Mouse (Mus musculus) heart, embryonic 10.5 days (tissue): ENCODE measurements around the gene Gm27021. TPM values are rescaled to one million over a fixed set of nuclear protein-coding genes. Genes with fewer than 3 reads are reported as not detected.
"Not testable (repeated sequence)": the region's sequence is repeated elsewhere in the genome, so short reads cannot be mapped to it uniquely, and the experiment has no call there.

Source experiments
- DNase-seq: peaks from one replicate; pipeline ENCODE4 v3.0.0-alpha.2; 2017; ENCODE audit warnings: low spot score
- H3K27ac ChIP-seq: fragments of 300-500 bp; sonication (generic); 2 replicates; pipeline ENCODE4 v1.5.1; 2016; ENCODE audit warnings: mild to moderate bottlenecking
- H3K27me3 ChIP-seq: fragments of 300-500 bp; sonication (generic); 2 replicates; pipeline ENCODE4 v1.6.1; 2016; ENCODE audit warnings: mild to moderate bottlenecking; ENCODE audit not compliant: poor library complexity, insufficient read depth, severe bottlenecking
- H3K36me3 ChIP-seq: fragments of 300-500 bp; sonication (generic); 2 replicates; pipeline ENCODE4 v1.6.1; 2016; ENCODE audit warnings: mild to moderate bottlenecking, moderate library complexity
- H3K4me1 ChIP-seq: fragments of 300-500 bp; sonication (generic); 2 replicates; pipeline ENCODE4 v1.6.1; 2016; ENCODE audit warnings: mild to moderate bottlenecking
- H3K4me3 ChIP-seq: fragments of 300-500 bp; sonication (generic); 2 replicates; pipeline ENCODE4 v1.5.1; 2016; ENCODE audit warnings: mild to moderate bottlenecking, moderate library complexity
- H3K9me3 ChIP-seq: fragments of 300-500 bp; sonication (generic); 2 replicates; pipeline ENCODE4 v1.6.1; 2016; ENCODE audit warnings: mild to moderate bottlenecking, moderate library complexity
- WGBS: fragments of 180-500 bp; shearing (Covaris S2); methylation state at CpG from one replicate; pipeline ENCODE4 v1.1.7; 2016; 5-methylcytosine and 5-hydroxymethylcytosine counted together
- polyA plus RNA-seq: library from polyadenylated mRNA; unstranded; fragments of >200 nt; fragmentation: Nextera tagmentation; extraction: Ambion mirVana; gene quantifications from 2 replicates; pipeline ENCODE4 v1.2.1, GENCODE M21; 2016

The Gm27021 gene
- polyA plus RNA-seq, 1 experiment from 2014 or later, result 1.9 TPM

GRCm38 (mm10) chr8:120683602-120684001 lies 15.7 kb upstream of the Gm27021 start:
- Histone ChIP-seq H3K4me1 (peaks cover 12% of the 10 kb centered on the region), H3K9me3 (no peaks in the 10 kb centered on the region), H3K4me3 (no peak overlapping the region), H3K27me3 (peaks cover 59% of the 10 kb centered on the region), H3K27ac (no peak overlapping the region), H3K36me3 (no peaks in the 10 kb centered on the region)
- peak; percentile 82 for DNase-seq
- 17% methylated on average over 10 of the region's 10 CpGs for WGBS

- Histone ChIP-seq H3K4me1 (peaks cover 13% of the 10 kb centered on the region), H3K36me3 (peaks cover 5% of the 10 kb centered on the region; the same call in 1 of the 2 replicates), H3K9me3 (no peaks in the 10 kb centered on the region), H3K27ac (no peak overlapping the region), H3K27me3 (peaks cover 37% of the 10 kb centered on the region), H3K4me3 (no peak overlapping the region)
- no peak for DNase-seq
- WGBS, result 78% methylated on average over 10 of the region's 10 CpGs
Measured at GRCm38 (mm10) chr8:120681113-120681512, 13.2 kb upstream of the Gm27021 start.

- DNase-seq, H3K9me3 ChIP-seq, H3K4me3 ChIP-seq, H3K36me3 ChIP-seq, H3K27ac ChIP-seq: not testable (repeated sequence)
- 54% methylated on average over 7 of the region's 7 CpGs for WGBS
- Histone ChIP-seq H3K27me3 (peaks cover 30% of the 10 kb centered on the region), H3K4me1 (peaks cover 12% of the 10 kb centered on the region)
Measured at GRCm38 (mm10) chr8:120680405-120680804, 12.5 kb upstream of the Gm27021 start.

GRCm38 (mm10) chr8:120679629-120680387 lies 11.9 kb upstream of the Gm27021 start:
- H3K4me1 ChIP-seq, result peaks cover 8% of the 10 kb centered on the region
- DNase-seq, result no peak
- H3K27ac ChIP-seq, result no peak overlapping the region
- no peak overlapping the region for H3K4me3 ChIP-seq
- H3K36me3 ChIP-seq, result peaks cover 12% of the 10 kb centered on the region; the same call in 1 of the 2 replicates
- no peaks in the 10 kb centered on the region for H3K9me3 ChIP-seq
- 32% methylated on average over 11 of the region's 11 CpGs for WGBS
- peaks cover 25% of the 10 kb centered on the region for H3K27me3 ChIP-seq

GRCm38 (mm10) chr8:120678447-120678846 lies 10.6 kb upstream of the Gm27021 start:
- peaks cover 19% of the 10 kb centered on the region for H3K27me3 ChIP-seq
- peak; percentile 90 for DNase-seq
- H3K36me3 ChIP-seq, result peaks cover 21% of the 10 kb centered on the region
- H3K27ac ChIP-seq, result no peak overlapping the region
- H3K4me1 ChIP-seq, result peaks cover 7% of the 10 kb centered on the region
- no peak overlapping the region for H3K4me3 ChIP-seq
- H3K9me3 ChIP-seq, result no peaks in the 10 kb centered on the region
- 12% methylated on average over 10 of the region's 10 CpGs for WGBS

GRCm38 (mm10) chr8:120675718-120676117 lies 7.8 kb upstream of the Gm27021 start:
- 74% methylated on average over 8 of the region's 8 CpGs for WGBS
- peaks cover 48% of the 10 kb centered on the region for H3K36me3 ChIP-seq

GRCm38 (mm10) chr8:120673298-120673697 lies 5.4 kb upstream of the Gm27021 start:
- peaks cover 8% of the 10 kb centered on the region for H3K4me1 ChIP-seq
- no peak overlapping the region for H3K27ac ChIP-seq
- H3K9me3 ChIP-seq, result no peaks in the 10 kb centered on the region
- H3K27me3 ChIP-seq, result no peaks in the 10 kb centered on the region
- WGBS, result 93% methylated on average over 7 of the region's 7 CpGs
- no peak overlapping the region for H3K4me3 ChIP-seq
- H3K36me3 ChIP-seq, result peaks cover 58% of the 10 kb centered on the region
- DNase-seq, result no peak

More at GRCm38 (mm10) chr8:120675718-120676117, 7.8 kb upstream of the Gm27021 start:
- no peak overlapping the region for H3K4me3 ChIP-seq
- no peak overlapping the region for H3K27ac ChIP-seq
- H3K27me3 ChIP-seq, result peaks cover 5% of the 10 kb centered on the region; the same call in 1 of the 2 replicates
- H3K4me1 ChIP-seq, result peaks cover 7% of the 10 kb centered on the region
- no peak for DNase-seq
- no peaks in the 10 kb centered on the region for H3K9me3 ChIP-seq

- 86% methylated on average over 16 of the region's 16 CpGs for WGBS
- no peak for DNase-seq
- no peaks in the 10 kb centered on the region for H3K27me3 ChIP-seq
- no peaks in the 10 kb centered on the region for H3K9me3 ChIP-seq
- H3K4me3 ChIP-seq, result no peak overlapping the region
- H3K4me1 ChIP-seq, result peaks cover 8% of the 10 kb centered on the region
- peaks cover 58% of the 10 kb centered on the region for H3K36me3 ChIP-seq
- H3K27ac ChIP-seq, result no peak overlapping the region
Measured at GRCm38 (mm10) chr8:120672626-120673229, 4.8 kb upstream of the Gm27021 start.

GRCm38 (mm10) chr8:120671775-120672174 lies 3.9 kb upstream of the Gm27021 start:
- H3K36me3 ChIP-seq, result peaks cover 54% of the 10 kb centered on the region
- DNase-seq, result no peak

GRCm38 (mm10) chr8:120668374-120668905 lies 561 bp upstream of the Gm27021 start, which contains the start of gene Emc8:
Gene Emc8, minus strand, starts transcription at chr8:120668573.
- WGBS, result under 1% methylated on average over 45 of the region's 51 CpGs
- no peak for DNase-seq
- H3K27ac ChIP-seq, result peak within 1 kb of the TSS; percentile 98
- peak within 1 kb of the TSS; percentile 92 for H3K4me3 ChIP-seq
- H3K9me3 ChIP-seq, result no peaks in the 10 kb centered on the region
- peaks cover 48% of the 10 kb centered on the region for H3K36me3 ChIP-seq
- no peaks in the 10 kb centered on the region for H3K27me3 ChIP-seq
- peaks cover 41% of the 10 kb centered on the region for H3K4me1 ChIP-seq

More at GRCm38 (mm10) chr8:120671775-120672174, 3.9 kb upstream of the Gm27021 start:
- H3K9me3 ChIP-seq, result no peaks in the 10 kb centered on the region
- peaks cover 12% of the 10 kb centered on the region for H3K4me1 ChIP-seq
- no peaks in the 10 kb centered on the region for H3K27me3 ChIP-seq
- no peak overlapping the region for H3K4me3 ChIP-seq
- no peak overlapping the region for H3K27ac ChIP-seq
- 80% methylated on average over 6 of the region's 6 CpGs for WGBS

GRCm38 (mm10) chr8:120666807-120667470 lies 940 bp downstream of the Gm27021 start:
- no peak for DNase-seq
- H3K9me3 ChIP-seq, result no peaks in the 10 kb centered on the region
- H3K27ac ChIP-seq, result peak overlapping the region; percentile 98
- H3K36me3 ChIP-seq, result peaks cover 33% of the 10 kb centered on the region
- WGBS, result 4% methylated on average over 17 of the region's 17 CpGs
- H3K4me3 ChIP-seq, result peak overlapping the region; percentile 92
- no peaks in the 10 kb centered on the region for H3K27me3 ChIP-seq
- peaks cover 44% of the 10 kb centered on the region for H3K4me1 ChIP-seq

GRCm38 (mm10) chr8:120665726-120666455 lies 2.0 kb downstream of the Gm27021 start:
- peak overlapping the region; percentile 92 for H3K4me3 ChIP-seq
- peaks cover 22% of the 10 kb centered on the region for H3K36me3 ChIP-seq
- DNase-seq, result no peak
- WGBS, result 77% methylated on average over 3 of the region's 3 CpGs
- H3K27me3 ChIP-seq, result no peaks in the 10 kb centered on the region
- peaks cover 44% of the 10 kb centered on the region for H3K4me1 ChIP-seq
- no peaks in the 10 kb centered on the region for H3K9me3 ChIP-seq
- H3K27ac ChIP-seq, result peak overlapping the region; percentile 29; the same call in 1 of the 2 replicates
